Mouse (Mus musculus) CD4-positive helper T cell, adult 2 months (primary cell): Measurements from ENCODE around the gene Traf3ip2.

Source experiments
- DNase-seq: peaks from one replicate; pipeline ENCODE4 v3.0.0-alpha.2; 2012; ENCODE audit warnings: low read depth, missing footprints, low spot score

Gene Traf3ip2

DNA sequence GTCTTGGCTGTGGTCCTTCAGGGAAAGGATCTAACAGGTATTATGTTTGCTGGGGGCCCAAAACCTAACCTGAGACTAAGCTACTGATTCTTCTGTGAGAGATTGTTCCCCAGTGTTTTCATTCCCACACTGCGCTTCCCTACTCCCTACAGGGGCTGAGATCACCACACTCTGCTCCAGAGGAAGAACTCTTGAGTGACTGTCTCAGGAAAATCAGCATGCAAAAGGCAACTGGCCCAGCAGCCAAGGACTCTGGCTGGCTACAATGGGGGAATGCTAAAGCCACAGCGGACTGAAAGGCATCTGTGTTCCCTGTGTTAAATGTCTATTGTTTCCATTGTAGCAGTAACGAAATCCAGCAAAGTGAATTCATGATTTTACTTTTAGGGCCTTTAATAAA is 62.0 kb downstream of the Traf3ip2 start:
- DNase-seq: no peak

- no peak for DNase-seq
Observed at GRCm38 (mm10) chr10:39678199-39678791, 65.6 kb downstream of the Traf3ip2 start.

GRCm38 (mm10) chr10:39681014-39681413 is 68.3 kb downstream of the Traf3ip2 start:
- DNase-seq: no peak

DNA sequence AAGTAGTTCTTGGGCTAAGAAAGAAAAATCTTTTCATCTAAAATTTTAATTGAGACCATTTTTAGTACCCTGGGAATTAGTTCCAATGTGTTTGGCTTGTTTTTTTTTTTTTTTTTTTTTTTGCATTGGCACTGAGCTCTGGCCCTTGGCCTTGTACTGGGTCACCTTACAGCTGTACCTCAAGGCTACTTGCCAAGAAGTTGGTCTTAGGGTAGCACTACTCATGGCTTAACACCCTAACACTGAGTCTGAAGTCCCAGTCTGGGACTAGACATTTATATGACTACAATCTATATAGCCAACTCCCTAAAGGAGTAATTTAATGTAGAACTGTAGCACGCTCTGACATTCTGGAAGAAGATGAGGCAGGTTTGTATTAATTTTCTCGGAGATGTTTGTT is 69.8 kb downstream of the Traf3ip2 start:
- no peak for DNase-seq

DNA sequence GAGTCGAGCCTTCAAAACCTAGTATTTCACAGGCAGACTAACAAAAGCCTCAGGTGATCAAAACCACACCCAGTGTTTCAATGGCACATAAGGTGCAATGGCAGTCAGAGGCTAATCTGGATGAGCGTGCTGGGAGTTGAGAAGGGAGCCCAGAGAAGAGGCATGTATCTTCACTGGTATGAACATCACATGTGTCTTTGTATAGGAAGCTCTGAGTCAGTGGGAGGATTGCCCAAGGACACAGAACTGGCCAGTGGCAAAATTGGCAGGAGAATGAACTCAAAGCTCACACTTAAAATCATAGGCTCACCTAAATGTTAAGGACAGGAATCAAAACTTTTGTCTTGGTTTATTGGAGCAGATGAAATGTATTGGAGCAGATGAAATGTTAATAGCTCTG is 70.7 kb downstream of the Traf3ip2 start:
- no peak for DNase-seq

DNA sequence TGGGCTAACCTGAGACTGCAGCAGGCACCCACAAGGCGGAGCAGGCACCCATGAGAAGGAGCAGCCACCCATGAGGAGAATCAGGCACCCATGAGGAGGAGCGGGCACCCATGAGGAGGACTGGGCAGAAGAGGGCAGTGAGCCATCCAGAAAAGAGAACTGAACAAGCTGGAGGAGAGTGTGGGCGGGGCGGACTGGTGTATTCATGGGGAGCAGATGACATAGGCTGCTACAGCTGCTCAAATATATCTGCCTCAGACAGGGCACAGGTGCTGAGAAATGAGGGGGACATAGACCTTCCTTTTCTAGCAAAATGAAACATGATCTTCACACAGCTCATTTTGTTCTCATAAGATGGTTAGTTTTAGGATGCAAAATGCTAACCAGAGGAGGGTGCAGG is 74.1 kb downstream of the Traf3ip2 start:
- DNase-seq: no peak

GRCm38 (mm10) chr10:39687851-39688250 is 75.1 kb downstream of the Traf3ip2 start:
- no peak for DNase-seq

DNA sequence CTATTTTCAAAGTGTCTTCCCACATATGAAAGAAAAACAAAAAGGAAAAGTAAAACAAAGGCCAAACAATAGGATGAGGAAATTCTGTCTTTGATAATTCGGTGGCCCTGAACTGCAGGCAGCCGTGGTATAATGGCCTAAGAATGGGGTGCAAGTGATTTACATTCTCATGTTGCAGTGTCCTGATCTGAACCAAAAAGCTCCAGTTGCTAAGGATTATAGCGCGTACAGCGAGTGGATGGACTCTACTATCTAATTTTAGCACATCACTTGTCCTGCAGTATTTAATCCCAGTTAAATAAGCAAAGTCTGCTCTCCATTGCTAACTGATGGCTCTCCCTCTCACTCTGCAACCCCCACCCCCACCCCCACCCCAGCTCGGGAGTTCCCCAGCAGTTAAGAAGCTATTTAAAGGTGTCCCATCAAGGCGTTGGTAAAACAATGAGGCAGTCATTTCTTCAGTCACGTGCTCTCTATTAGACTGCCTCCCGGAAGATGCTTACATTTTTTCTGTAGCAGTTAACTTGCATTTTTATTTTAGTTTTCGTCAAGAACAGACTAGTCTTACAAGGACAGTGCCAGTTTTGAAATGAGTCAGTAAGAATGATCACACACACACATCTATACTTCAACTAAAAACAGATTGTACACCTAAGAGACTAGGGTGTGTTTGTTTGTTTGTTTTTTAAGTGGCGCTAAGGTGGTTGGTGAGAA is 78.8 kb downstream of the Traf3ip2 start:
- peak; percentile 11 for DNase-seq

- no peak for DNase-seq
Observed at GRCm38 (mm10) chr10:39692152-39692551, 79.4 kb downstream of the Traf3ip2 start.
